Mouse (Mus musculus): ENCODE data around the gene Hes5.

The Hes5 gene

DNA sequence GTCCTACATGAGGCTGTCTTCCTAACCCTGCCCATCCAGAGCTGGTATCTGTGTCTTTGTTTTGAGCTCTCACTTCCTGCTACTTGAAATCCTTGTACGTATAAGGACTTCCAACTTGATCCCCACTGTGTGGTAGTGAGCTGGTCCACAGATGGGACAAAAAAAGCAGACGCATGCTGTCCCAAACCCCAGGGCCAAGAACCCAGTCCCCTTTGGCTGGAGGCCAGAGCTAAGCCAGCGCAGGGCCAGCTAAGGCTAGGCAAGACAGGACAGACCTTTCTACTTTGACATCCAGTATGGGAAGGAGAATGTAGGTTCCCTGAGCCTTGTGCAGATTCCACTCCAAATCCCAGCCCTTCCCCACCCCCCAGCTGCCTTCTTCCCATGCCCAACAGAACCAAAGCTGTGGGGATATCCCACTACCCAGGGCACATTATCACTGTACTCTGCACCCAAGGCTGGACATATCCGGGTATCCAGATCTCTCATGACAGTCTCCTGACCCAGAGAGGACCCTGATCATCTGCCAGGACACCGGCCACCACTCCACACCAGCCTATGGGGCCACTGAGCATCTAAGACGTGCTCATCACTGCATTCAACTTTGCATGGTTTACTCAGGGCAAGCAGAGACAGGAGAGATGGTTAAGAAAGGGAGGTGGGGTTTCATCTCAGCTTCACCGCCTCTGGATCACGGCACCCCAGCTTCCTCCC, 50.7 kb downstream of the Hes5 start:
- no peak for DNase-seq (ENCODE audit: low spot score)

All from ovary, postnatal 36 days (tissue).